Mouse (Mus musculus): ENCODE measurements at regions not wholly inside any gene's neighbourhood (a gene's known extent, or its start where the extent isn't known, plus 50 kb on each side); places are given as distances from the start of the nearest gene placed in this dataset.

DNA sequence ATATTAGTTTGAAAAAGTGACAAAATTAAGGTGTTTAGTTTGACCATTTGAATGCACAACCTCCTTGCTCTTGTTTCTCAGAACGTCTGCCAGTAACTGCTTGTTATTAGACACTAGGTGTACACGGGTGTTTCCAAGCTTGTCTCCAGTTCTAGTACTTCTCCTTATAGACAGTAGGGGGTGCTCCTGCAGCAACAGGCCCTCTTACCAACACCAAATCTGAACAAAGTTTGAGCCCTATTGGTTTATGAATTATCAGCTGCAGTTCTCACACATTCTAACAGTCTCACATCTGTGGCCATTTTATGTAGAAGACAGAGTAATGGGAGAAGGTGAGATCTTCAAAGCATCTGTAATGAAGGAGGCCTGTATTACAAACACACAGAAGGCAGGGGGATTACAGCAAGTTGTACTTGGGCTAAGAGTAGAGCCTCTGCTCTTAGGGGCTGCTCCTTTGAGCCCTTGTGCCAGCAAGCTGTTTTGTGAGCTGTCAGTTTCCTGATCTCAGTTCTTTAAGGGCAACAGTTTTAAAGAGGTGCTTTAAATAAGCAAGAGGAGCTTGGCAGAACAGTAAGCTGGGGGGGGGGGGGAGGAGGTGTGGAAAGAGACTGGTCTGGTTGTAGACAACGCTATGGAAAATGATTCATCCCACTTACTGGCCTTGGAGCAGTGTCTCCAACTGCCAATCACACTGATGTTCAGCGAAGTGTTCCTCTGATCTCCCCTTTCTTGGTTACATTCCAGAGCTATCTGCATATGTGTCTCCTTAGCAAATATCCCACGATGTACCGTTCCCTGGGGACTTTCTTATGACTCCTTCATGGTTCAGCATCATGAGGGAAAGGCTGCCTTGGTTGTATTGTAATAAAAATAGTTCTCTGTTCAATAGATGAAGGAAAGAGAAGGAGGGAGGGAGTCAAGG lies 71.3 kb upstream of the Cep162 start:
- DNase-seq: no peak

DNA sequence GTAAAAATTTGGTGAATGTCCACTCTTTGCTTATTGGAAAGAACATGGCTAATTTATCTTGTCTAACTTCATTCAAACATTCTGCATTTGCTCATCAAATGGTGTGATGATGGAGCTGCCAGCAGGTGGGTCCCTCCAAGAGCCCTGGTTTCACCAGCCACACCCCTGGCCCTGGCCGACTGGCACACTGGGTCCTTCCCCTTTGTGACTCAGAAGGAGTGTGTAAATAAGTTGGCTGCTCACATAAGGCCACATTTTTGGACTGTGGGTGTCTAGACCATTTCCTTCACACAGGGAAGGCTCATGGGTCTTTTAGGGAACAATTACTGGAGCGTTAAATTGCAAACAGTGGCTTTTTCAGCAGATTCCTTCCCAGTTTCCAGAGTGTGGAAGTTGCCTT lies 68.4 kb upstream of the Cep162 start:
- no peak for DNase-seq

DNA sequence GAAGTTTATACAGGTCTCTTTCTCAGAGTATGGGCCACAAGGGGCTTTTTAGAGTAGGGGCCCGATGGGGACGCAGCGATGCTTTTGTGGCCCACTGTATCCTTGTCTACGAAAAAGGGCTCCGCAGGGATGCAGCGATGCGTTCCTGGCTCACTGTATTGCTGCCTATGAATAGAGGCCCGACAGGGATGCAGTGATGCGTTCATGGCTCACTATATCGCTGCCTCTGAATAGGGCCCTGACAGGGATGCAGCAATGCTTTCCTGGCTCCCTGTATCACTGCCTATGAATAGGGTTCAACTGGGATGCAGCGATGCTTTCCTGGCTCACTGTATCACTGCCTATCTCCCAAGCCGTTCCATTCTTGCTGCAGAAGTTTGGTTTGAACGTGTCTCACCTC lies 65.4 kb upstream of the Cep162 start:
- DNase-seq: no peak

DNA sequence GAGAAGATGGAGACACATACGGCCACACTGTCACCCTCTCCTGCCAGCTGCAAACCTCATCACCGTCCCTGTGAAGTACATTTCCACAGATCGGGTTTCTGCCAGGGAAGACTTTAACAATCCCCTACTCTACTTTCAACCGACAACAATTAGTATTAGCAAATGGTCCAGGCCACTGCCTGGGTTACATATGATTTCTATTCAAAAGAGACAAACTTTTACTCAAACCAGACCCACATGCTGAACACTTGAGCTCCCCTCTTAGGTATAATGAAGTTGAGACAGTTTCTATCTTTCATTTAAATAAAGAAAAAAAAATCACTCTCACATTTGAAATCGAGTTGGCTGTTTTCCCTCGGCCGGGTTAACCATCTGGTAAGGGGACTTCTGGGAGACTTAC lies 63.4 kb upstream of the Cep162 start:
- DNase-seq: no peak

DNA sequence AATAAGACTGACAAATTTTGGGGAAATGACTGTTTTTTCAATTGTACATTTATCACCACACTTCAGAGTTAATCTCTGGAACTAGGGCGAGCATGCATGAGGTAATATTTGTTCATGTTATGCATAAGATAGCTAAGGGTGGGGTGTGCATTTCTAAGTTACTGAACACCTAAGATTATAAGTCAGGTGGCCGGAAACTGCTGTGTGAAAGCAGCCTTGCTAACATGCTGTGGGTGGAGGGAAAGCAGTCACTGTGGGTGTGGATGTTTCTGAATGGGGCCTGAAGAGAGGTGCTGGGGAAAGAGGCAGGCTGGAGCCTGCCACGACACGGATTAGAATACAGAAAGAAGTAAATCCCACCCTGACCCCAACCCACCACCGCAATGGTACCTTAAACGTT lies 54.8 kb upstream of the Cep162 start:
- no peak for DNase-seq

All from right cerebral cortex, postnatal 4 days (tissue).